Mouse (Mus musculus) lung, postnatal 25 days (tissue): Measurements from ENCODE around the gene Slc50a1.

Experiments
- DNase-seq: peaks from one replicate; pipeline ENCODE4 v3.0.0; 2022; ENCODE audit warnings: low spot score

Gene Slc50a1

DNA sequence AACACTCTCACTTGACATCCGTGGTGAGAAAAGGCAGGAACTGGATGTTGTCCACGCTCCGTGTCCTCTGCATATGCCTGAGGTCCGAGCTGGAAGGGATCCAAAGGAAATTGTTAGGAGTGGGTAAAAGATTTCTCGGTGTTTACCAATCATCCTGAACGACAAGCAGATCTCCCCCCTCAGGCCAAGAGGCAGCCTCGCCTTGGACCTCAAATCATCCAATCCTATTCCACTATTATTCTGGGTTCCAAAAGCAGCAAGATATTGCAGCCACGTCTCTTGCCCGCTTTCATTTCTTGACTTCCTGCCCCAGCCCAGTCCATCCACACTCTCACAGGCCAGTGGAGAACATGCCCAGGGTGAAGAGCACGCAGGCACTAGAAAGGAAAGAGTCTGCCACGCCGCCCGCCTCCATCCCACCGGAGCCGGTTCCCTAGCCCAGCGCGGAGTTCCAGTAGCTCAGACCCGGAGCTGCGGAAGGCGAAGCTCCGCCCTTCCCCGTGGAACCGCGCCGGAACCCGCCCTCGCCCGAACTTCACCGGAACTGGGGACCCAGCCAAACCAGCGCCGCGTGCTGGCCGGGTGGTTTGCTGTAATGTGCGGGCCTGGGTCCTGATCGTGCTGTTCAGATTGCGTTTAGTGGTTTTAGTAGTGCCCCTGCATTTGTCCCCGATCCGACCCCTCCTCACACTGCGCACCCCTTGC, at the start of gene Slc50a1:
Gene Slc50a1 (minus strand): TSS at position 520 of the 705 bp plus-strand sequence.
- peak; percentile 86 for DNase-seq

DNA sequence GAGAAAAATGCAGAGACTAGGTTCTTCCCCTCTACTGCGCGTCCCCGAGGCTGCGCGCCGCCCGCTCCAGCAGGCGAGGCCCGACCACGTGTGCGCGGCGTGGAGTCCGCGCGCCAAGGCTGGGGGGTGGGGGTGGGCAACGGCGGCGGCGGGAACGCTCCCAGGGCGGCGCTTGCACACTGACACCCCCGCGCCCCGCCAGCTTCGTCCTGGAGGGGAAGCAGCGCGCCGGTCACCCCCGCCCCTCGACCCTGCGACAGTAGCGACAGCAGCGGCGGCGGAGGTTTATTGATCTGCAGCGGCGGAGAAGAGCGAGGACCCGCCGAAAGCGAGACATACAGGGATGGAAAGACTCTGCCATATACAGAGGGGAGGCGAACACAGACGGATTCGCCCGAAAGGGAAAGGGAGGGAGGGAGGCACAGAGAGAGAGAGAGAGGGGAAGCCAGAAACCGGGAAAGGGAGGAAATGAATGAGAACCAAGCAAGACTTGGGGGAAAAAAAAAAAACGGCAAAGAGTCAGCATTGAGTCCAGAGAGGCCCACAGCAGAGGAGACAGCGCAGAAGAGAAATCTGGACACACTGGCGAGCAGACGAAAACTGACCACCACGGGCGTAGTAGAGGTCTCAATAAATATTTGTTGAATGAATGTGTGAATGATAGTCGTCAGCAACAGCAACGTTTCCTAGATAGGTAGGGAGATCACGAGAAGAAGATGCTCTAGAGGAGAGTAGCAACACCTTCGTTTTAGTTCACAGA, 49.4 kb upstream of the Slc50a1 start:
- DNase-seq, result no peak

DNA sequence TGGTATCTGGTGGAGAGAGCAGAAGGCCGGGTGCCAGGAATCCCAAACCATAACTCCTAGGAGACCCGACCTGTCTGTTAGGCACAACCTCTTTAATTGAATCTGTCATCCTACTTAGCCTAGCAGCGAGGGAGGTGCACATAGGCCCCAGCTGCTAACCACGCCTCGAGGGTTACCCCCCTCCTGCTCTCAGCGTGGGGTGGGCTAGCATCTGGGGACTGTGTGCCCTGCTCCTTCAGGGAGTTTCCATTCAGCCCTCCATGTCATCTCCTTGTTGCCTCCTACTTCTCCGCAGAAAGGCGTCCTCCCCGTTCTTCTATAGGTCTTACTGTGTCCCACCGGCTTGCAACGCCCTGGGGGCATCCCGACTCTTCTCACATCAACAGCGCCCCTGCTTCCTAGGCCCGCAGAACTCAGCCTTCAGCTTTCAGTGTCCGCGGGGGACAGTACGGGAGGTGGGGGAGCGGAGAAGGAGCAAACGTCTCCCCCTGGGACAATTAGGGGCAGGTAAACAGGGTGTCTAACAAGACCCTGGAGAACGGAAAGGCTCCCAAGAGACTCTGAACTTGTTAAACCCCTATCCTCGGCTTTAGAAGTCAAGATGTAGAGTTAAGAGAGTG, 48.7 kb upstream of the Slc50a1 start:
- no peak for DNase-seq

DNA sequence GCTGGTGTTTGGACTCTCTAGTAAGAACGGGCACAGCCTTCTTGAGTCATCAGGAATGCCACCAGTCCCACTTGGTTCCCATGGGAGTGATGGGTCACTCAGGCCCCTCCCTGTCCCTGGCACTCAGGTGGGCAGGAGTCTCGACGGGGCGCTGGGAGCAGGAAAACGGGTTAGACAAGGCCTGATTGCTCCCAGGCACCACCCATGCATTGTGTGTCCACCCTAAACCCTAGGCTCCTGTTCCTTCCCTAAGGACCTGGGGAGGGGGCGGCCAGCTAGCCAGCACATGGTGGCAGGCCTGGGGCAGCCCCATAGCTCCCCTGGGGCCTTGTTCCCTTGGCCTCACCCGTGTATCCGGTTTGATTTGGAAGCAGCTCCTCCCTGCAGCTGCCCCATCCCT, 47.9 kb upstream of the Slc50a1 start:
- DNase-seq, result no peak

DNA sequence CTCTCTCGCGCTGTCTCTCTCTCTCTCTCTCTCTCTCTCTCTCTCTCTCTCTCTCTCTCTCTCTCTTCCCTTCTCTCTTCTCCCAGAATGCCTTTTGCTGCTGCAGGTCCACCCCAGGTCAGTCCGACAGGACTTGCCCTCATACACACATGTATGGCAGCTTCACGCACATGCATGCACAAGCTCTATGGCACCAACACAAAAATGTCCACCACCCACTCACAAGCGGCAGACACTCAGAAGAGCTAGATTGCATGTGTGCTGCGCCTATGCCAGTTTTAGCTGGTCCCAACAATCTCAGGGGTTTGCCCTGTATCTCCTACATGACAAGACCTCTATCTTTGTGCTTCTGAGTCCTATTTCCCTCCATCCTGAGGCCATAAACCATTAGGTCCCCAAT, 46.9 kb upstream of the Slc50a1 start:
- DNase-seq, result no peak

DNA sequence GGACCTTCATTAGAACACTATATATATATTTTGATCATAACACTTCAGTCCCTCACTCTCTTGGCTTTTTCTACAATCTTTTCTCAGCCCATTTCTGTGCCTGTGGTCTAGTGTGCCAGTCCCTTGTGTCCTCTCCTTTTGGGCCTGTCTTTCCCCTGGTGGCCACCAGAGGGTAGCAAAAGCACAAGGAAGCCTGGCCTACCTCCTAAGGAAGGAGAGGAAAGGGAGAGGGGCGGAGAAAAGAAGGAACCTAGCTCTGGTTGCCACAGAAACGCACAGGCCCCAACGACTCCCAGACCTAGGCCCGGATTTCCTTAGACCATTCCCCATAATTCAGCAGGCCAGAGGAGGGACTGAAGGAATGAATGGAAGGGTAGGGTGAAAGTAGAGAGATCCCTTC, 46.5 kb upstream of the Slc50a1 start:
- DNase-seq, result peak; percentile 91

DNA sequence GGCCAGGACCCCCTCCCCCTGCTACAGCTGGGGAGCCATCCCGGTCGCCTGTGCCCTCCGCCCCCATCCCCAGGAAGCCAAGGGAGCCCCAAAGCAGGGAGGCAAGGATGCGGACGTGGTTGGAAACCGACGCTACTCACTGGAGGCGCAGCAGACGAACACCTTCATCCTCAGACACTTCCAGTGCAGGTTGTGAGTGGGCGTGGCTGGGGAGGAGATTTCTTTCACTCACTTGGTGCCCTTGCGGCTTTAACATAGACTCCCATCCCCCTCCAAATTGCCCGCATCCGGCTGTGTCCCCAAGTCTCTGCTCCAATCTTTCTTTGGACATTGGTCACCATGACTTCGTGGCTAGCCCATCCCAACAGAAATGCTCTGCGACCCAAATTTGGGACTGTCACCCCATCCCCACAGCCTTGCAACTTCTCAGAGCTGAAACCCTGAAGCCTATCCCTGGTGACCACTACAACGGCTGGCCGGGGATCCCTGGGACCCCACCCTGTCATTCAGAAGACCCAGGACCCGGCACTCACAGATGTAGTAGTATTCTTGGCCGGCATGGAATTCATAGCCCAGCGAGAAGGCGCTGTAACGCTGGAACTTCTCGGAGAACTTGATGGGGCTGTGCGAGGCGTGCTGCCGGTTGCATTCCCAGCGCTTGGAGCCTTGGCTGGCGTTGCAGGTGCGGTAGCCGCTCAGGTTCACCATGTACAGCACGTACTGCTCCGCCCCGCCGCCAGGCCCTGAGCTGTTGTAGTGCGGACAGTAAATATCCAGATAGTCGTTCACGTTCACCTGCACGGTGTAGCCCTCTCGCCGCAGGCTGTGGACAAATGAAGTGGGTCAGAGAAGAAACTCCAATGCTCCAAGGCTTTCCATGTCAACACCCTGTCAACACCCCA, 45.8 kb upstream of the Slc50a1 start:
- DNase-seq, result no peak

DNA sequence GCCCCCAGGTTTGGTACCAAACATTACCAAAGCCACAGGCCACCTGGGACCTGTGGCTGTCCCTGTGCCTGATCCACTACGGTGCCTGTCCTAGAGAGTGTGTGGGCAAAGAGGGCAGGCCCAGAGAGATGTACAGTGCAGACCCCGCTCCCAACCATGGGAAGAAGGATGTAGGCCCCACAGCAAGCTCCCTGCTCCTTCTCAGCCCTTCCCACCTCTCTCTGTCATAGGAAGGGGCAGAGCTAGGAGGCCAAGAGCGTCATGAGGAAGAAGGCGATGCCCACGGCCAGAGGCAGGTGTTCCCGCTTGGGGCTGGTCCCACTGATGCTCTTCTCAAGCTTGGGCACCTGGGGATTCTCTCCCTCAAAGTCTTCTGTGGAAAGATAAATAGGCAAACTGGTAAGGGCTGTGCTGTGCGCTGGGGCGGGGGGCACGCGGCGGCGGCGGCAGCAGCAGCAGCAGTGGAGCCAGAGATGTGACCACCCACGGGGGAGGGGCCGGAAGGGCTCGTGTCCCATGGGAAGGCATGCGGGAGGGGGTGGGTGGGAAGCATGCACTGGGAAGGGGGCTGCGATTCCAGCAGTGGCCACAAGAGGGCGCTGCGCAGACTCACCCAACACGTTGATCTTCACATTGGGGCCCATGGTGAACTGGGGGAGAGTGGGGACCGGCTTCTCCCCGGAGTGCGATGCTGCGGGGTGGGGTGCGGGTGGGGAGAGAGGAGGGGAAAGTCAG, 45.0 kb upstream of the Slc50a1 start:
- peak; percentile 81 for DNase-seq

DNA sequence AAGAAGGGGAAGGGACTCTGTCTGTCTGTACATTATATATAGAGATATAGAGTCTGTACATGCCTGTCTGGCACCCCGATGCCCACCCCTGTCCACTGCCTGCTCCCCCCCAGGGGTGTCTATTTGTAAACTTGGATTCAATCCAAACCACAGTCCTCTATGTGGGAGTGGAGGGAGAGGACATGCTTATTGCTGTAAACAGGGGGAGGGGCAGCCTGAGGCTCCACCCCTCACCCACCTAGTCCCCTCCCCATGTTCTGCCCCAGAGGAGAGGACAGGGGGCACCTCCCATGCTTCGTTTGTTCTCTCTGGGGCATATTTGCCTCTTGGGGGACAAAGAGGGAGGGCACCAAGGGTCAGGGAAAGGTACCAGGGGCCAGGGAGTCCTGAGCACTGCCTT, 44.4 kb upstream of the Slc50a1 start:
- DNase-seq, result no peak

DNA sequence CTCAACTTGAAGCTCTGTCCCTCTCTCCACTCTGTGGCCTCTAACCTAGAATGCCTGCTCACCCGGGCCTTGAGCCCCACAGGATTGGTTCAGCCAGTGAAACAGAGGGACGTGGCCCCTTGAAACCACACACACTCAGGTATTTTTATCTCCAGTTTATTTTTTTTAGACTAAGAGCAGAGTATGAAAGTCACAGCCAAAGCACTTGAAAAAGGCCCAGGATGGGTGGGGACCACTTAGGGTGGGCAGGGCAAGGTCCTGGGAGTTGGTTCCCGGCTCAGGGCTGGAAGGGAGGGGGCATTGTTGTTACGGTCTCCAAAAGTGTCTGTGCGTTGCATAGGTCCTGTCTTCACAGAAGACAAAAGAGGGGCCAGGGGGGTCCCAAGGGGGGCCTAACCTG, 44.0 kb upstream of the Slc50a1 start:
- peak; percentile 87 for DNase-seq

DNA sequence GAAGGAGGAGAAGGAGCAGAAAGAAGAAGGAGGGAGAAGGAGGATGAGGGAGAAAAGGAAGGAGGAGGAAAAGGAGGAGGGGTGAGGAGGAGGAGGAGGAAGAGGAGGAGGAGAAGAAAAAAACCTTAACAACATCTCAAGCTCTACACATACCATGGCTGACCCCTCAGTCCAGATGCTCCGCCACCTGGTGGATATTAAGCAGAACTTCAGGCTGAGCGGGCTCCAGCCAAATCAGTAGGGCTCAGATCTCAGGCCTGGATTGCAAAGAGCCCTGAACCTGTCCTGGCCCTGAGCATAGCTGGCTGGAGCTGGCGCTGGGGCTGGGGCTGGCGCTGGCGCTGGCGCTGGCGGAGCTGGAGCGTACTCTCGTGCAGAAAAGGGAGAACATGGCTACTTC, 37.7 kb upstream of the Slc50a1 start:
- DNase-seq, result peak; percentile 86

DNA sequence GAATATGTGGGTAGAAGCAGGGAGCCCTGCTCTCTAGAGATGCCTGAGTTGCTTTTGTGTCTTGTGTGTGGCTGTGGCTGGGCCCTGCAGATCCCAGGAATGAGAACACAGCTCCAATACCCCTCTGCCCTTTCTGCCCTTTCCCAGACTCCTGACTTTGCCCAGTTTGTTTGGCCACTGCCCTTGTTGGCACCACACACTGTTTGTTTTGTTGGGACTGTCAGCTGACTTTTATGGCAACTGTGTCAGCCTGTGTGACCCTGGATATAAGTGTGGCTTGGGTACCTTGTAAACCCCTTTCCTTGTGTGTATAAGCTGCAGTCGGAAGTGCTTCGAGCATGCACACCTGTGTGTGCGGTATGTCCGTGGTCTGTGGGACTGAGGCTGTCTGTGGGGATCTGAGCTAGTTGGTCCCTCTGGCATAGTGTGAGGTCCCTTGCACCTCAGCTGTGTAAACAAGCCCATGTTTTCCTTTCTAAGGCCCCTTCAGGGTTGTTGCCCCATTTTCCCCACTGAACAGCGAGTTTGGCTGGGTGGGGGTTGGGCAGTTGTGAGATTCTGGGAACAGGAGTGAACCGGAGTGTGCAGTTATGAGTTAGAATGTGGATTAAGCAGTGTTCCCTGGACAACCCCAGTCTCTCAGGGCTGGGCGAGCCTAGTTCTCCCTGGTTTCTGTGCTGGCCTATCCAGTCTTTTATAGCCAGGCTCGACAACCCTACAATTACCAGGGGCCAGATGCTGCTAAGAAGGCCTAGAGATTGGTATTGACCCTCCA, 35.4 kb upstream of the Slc50a1 start:
- no peak for DNase-seq

DNA sequence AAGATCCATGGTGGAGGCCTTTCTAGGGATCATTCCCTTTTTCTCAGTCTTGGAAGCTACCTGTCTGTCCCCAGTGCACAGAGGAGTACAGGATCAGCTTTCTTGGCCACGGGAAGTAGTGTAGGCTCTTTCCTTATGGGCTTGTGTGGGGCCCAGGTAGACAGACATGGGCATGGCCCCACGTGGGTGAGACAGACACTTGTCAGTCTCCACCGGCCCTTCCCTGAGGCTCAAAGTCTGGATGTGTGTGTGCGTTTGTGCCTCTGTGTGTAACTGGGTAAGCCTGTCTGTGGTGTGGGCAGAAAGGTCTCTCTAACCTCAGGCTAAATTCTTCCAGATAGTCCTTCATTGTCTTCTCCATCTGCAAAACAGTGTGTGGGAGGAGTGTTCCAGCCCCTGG, 34.7 kb upstream of the Slc50a1 start:
- DNase-seq, result no peak

DNA sequence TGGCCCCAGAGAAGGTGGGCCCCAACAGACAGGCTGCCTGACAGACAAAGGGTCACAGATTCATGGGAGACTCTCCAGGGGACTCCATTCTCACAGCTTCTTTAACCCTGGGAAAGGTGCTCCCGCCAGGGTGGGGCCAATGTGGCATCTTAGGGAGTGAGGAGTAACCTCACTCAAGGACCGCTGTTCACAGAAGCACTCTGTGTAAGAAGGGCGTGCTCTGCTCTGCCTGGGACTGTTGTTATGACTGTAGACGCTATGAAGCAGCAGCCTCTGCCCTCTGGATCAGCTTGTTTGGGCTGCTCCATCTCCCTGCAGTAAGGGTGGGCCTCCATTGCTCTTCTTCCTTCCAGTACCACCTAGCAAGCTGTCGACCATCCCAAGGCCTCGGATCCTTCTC, 34.1 kb upstream of the Slc50a1 start:
- no peak for DNase-seq

DNA sequence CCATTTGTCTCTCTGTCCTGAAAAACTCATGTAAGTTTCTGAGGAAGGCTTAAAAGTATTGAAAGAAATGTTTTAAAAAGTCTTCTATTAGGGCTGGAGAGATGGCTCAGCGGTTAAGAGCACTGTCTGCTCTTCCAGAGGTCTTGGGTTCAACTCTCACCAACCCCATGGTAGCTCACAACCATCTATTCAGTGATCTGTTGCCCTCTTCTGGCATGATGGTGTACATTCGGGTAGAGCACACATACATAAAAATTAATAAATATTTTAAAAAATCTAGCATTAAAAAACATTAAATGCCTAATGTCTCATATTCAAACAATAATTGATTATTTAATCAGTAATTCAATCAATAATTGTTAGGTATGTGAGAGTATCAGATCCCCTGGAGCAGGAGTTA, 30.1 kb upstream of the Slc50a1 start:
- no peak for DNase-seq

DNA sequence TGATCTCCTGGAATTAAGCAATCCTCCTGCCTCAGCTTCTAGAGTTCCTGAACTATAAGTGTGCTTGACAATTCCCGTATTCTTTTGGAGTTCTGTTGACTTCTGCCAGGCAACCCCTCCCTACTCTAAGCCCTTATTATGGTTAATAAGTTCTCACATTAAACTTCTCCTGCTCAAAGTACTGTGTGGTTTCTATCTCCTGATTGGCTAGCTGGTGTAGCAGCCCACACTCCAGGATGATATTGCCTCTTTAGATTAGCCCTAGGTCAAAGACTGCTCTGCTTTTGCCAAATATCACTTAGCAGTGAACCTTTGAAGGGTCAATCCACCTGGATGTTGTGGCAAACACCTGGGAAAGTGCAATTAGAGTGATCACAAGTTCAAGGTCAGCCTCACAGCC, 29.7 kb upstream of the Slc50a1 start:
- DNase-seq, result peak; percentile 39

DNA sequence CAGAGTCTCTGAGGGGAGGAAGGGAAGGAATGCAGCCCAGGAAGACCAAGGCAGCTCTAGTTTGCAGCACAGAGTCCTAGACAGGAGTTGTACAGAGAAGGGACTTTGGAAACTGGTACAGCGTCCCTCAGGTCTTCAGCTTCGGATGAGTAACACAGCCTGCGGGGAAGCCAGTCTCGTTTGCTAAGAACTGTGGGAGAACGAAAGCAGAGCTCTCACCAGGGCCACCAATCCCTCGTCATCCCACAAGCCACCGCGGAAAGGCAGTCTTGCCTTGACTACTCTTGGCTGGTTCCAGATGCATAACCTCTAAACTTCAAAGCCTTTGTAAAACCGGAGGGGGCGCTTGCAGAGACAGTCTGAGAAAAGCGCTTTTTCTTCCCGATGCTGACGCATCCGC, 29.1 kb upstream of the Slc50a1 start:
- peak; percentile 28 for DNase-seq

DNA sequence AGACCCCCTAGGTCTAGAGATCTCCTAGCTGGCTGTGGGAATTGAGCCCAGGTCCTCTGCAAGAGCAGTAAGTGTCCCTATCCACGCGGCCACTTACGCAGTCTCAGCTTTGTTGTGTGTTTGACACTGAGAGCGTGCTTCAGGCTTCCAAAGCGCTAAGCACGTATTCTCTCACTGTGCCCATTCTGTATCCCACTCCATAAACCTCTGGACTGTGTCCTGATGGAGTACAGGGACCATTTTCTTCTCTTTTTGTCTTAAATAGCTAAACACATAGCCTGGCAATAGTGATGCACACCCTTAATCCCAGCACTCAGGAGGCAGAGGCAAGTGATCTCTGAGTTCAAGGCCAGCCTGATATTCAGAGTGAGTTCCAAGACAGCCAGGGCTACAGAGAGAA, 28.5 kb upstream of the Slc50a1 start:
- DNase-seq, result no peak

DNA sequence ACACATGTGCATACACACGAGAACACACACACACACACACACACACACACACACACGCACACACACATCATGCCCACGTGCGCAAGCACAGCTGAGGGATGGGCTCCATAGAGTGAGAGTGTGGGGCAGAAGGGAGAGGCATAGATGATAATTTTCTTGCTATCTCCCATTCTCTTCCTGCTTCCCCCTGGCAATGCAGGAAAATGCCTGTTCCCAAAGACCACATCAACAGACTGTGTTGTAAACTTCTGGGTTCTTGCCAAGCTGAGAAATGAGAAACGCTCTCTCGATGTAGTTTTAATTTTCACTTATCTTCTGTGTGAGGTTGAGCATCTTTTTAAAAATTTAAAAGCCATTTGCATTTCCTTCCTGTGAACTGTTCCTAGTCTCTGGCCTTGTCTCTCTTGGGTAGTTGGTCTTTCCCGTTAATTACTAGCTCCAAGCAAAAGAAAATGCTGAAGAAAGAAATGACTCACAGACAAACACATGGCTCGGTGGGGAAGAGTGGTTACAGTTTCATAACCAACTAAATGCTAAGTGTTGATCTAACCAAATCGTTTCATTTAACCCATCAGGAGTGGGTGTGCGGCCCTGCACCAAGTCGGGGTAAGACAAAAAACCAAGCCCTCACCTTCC, 26.5 kb upstream of the Slc50a1 start:
- DNase-seq, result no peak

DNA sequence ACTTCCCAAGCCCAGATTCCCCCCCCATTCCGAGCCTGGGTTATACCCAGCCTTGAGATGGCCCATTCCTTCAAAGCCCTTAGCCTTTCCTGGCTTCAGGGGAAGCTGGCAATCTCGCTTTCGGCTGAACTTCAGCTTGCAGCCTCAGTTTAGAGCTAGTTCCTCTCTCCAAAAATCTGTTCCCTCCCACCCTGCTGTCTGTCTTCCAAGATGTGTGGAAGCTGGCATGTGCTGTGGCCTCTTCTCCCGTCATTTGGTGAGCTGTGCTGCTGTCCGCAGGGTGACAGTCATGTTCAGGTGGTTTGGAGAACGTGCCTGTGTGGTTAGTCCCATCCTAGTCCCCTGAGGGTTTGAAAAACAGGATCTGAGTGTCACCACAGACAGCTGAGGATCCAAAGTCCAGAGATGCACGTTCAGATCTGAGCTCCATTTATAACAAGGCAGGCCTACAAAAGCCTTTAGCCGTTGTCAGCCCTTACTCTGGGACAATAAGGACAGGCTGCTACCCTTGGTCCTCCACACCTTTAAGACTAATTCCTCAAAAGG, 25.4 kb upstream of the Slc50a1 start:
- DNase-seq, result no peak
